Mouse (Mus musculus) liver, adult 2 months (tissue): ENCODE measurements around the gene Ace.

Source experiments
- CTCF ChIP-seq: fragments of 200-500 bp; IDR thresholded peaks from 2 replicates; pipeline ENCODE4 v1.5.1; 2011; ENCODE audit warnings: low read depth, low read length, control low read depth
- POLR2A ChIP-seq: fragments of 200-500 bp; IDR thresholded peaks from 2 replicates; pipeline ENCODE4 v1.6.1; 2011; ENCODE audit warnings: low read length, control low read depth; ENCODE audit not compliant: insufficient read depth; ENCODE audit errors: extremely low read depth

DNA sequence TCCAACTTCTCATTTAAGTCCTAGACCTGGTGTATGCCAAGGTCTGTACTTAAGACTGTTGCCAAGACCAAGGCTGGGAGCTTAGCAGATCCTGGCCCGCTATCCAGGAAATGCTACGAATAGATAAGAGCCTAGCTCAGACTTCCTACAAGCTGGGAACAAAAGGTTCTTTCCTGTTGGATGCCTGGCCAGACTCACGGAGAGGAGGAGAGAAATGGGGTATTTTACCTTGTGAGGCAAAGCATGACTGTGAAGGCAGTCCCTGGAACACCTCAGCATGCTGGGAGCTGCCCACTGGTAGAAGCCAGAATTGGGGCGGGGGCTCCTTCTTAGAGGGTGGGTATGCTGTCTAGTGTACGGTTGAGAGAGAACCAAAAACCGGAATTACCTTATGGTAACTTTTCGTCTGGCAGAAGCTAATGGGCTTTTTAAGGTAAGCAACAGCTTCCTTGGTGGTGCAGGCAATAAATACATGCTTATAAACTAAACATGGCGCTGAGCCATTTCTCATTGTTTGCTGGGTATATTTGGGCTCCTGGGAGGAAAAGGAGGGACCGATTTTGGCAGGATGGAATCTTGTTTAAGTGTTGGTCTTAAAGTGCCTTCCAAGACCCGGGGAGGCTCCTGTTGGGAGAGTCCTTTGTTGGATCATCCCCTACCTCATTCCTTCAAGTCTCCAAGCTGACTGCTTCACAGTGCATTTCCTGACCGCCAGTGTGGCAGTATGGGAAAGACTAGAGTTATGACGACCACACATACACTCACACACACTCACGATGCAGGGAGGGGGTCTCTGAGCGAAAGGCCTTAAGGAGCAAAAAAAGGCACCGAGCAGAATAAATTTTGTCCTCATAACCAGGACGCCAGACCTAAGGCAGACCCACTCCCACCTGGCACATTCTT, 22.7 kb upstream of the Ace start:
- TF ChIP-seq POLR2A (no peak), CTCF (no peak)
